Mouse (Mus musculus) adrenal gland, adult 18-20 months (tissue): ENCODE results near the gene Serpina3m. TPM values are rescaled to one million over a fixed set of nuclear protein-coding genes. Genes with fewer than 3 reads are reported as not detected.
"Not testable (repeated sequence)": the region's sequence is repeated elsewhere in the genome, so short reads cannot be mapped to it uniquely, and the experiment has no call there.

Experiments used
- DNase-seq, 2 experiments: peaks; one replicate each; pipeline ENCODE4 v3.0.0; 2021 to 2022; ENCODE audit warnings: low spot score in 2 of 2
- total RNA-seq, 2 experiments: library from RNA; stranded (reverse); gene quantifications; 1 replicate in 1 of 2; 2 replicates in 1 of 2; pipeline ENCODE4 v1.2.3; 2021

Serpina3m gene
- total RNA-seq, 2 experiments from 2014 or later: 1.2 to 2.3 TPM

DNA sequence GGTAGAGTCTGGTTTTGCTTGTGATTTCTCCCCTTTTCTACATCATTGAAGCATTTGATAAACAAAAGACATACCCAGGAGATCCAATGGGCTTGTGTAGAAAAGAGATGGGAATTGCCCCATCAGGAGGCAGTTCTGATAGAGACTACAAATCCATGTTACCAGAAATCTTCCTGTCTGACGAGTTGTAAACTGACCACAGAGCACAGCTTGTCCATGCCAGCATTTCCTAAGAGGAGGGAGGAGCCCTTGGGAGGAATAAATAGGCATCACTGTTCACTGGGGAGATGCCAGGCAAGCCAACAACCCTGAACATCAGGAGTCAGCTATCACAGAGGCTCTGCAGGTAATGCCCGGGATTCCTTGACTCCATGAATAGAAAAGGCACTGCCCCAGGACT, 48.6 kb downstream of the Serpina3m start:
- DNase-seq: not testable (repeated sequence)

DNA sequence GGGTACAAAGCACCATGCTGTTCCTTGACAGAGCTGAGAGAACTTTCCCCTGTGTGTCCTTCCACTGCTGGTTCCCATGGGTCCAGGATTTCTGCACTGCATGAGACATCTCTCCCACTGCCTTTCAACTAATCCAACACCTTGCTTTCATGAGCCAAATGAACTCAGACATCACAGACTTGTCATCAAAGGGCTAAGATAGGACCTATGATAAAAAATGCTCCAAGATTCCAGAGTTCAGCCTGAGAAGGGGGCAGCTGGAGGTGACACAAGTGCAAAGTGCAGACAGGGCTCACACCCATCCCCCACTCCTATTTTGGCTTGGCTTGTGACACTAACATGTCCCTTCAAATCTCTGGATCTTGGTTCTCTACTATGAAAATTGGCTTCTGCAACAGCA, 50.2 kb downstream of the Serpina3m start:
- DNase-seq: no peak

DNA sequence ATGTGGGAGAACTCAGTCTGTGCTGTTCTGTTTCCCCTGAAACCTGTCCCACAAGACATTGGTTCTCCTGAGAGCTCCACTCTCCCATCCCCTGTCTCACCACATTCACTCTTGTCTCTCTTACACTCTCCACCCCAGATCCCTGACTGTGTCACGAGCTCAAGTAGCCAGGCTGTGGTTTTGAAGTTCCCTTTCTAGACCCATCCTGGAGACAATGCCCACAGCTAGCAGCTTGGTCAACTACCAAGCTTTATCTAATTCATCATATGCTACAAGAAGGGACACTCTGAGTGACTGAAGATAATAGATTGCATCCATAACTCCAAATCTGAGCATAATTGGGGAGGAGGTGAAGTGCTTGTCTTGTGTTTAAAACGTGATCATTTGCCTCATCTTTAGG, 52.8 kb downstream of the Serpina3m start:
- DNase-seq: not testable (repeated sequence)

DNA sequence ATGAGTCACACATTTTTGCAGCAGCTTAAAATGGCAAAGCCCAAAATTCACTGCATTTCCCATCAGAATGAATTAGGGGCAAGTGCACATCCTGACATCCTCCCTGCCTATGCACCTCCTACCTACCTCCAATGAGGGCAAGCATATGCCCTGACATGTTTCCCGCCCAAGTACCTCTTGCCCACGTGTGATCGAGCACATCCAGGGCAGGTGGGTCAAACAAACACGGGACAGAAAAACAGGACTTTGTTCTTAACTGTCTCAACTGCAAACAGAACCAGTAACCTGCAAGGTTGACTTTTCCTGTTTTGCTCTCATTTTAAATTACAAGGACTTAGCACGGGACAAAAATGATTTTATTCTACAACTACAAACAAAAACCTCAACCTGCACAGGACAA, 65.7 kb downstream of the Serpina3m start:
- DNase-seq: no peak

DNA sequence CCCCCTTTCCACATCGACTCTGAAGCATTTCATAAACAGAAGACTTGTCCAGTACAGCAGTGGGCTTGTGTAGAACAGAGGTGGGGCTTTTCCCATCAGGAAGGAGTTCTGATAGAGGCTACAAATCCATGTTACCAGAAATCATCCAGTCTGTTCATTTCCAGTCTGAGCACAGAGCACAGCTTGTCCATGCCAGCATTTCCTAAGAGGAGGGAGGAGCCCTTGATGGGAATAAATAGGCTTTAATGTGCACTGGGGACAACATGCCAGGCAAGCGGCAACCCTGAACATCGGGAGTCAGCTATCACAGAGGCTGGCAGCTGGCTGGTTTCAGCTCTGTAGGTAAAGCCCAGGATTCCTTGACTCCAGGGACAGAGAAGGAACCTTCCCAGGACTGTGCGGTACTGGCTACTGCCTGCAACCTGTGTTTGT, 68.2 kb downstream of the Serpina3m start, which contains the start of gene Serpina3n:
Gene Serpina3n (plus strand): TSS at position 276 of the 432 bp plus-strand sequence.
- DNase-seq: no peak

DNA sequence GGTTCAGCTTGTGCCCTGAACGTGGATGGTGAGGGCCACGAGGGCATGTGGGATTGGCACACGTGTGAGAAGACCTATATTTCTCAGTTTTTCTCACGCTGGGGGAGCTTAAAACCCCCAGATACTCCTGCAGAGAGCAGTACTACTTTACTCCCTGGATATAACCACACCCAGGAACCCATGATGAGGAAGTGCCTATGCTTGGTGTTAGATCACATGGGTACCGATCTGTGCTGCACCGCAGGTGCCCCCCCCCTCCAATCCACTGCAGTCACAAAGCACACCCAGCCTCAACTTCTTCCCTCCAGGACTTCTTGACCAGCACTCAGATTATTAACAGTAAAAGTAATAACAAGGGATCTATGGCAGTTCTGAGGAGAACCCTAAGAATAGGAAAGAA, 74.2 kb downstream of the Serpina3m start:
- DNase-seq: no peak

DNA sequence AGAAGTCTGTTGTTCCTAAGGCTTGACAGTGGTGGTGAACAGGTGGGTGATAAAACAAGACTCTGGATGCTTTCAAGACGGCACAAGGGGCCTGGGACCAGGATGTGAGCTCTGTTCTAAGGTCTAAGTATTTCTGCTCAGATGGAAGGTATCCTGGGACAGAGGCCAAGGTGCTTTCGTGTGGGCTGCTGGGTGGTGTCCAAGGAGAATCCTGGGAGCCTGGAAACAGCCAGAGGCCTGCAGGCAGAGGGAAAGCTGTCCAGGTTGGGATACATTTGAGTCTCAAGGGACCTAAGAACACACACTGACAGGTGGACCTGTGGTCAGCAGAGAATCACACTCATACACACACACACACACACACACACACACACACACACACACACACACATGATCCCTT, 76.3 kb downstream of the Serpina3m start:
- DNase-seq: no peak

DNA sequence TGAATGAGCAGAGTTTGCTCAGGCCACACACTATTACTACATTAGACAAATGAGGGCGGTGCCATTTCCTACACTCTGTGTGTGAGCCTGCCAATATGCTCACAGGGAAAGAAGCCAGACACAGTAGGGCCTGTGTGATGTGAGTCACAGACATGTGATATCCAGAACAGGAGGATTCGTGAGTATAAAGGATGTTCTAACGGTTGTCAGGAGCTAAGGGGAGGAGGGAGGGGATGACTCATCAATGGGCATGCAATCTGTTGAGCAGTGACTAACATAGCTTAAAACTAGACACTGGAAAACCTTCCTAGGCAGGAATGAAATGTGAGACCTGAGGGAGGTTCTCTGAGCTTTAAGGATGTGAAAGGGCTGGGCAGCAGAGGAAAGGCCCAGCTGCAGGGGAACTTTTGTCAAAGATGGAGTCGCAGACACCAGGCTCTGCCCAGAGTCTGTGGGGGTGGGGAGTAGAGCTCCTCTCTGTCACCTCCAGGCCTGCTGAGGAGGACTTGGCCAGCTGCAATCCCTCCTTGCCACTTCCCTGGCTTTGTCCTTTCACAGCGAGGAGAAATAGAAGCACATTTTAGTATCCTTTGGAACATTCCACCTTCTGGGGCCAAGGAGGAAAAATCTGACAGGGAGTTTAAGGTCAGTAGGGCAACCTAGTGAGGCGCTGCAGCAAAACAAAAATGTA, 77.5 kb downstream of the Serpina3m start:
- no peak for DNase-seq

DNA sequence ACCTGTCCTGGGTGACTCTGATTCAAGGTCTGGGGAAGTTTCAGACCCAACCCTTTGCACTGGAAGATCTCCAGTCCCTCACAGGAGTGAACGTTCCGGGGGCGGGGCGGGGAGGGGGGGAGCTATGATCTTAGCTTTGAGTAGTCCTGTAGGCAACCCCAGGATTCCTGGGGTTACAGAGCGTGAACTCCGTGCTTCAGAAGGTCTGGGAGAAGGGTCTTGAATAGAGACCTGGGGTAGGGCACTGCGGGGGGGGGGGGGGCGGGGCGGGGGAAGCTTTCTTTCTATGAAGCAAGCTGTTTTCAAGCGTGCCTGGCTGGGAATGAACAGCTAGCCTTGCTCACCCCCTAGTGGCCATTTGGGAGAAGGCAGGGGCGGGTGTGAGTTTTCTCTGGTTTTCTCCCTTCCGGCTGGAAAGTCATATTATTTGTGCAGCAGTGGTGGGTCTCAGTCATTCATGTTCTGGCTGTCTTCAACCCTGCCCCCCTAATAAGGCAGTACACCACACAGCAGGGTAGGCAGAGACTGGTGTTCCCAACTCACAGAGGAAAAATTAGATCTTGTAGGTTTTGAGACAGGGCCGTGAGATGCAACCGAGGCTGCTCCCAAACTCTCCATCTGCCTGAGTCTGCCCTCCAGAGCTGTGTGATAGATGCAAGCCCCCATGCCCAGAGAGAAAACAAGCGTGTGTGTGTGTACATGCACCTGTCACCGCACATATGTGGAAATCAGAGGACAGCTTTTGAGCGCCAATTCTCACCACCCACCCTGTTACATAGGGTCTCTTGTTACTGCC, 80.3 kb downstream of the Serpina3m start:
- peak; percentile 81 to 83 for DNase-seq

DNA sequence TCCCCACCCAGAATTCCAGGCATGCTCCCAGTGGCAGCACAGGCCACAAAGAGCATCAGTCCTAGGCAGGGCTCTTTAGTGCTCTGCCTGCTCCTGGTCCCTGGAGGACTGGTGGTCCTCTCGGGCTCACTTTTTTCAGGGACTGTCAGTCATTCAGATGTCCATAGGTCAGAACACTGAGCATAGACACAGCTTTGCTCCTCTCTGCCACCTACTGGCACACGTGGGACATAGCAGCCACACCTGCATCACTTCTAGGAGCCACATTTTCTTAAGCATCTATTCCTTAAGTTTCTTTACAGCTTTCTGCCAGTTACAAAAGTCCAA, 80.8 kb downstream of the Serpina3m start:
- no peak for DNase-seq

DNA sequence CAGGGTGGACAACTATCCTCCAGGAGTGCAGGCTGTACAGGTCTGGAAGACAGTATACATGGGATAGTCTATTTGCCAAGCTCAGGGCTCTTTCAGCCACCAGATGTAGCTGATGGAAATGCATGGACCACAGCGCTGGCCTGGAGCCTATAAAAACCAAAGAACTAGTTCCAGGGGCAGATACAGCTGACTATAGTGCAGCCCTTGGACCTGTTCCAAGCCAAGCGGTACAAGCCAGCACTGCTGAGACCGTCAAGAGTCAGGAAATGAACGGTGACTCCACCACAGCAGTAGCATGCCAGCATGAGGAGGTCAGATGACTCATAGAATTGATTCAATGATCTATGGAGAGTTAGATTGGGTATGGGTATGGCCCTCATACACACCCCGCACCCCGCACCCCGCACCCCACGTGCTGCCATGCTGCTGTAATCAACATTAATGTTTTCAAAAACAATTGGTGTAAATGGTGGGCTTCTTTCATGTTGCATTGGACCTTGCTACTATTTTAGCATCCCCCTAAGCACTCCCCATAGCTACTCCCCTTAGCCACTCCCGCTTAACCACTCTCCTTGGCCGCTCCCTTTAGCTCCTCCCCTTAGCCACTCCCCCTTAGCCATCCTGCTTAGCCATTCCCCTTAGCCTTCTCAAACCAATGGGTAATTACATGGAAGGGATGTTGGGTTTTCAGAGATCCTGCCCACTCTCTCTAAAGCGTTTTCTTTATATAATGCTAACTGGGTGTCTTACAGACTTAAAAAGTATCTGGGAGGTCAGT, 84.5 kb downstream of the Serpina3m start:
- no peak for DNase-seq

DNA sequence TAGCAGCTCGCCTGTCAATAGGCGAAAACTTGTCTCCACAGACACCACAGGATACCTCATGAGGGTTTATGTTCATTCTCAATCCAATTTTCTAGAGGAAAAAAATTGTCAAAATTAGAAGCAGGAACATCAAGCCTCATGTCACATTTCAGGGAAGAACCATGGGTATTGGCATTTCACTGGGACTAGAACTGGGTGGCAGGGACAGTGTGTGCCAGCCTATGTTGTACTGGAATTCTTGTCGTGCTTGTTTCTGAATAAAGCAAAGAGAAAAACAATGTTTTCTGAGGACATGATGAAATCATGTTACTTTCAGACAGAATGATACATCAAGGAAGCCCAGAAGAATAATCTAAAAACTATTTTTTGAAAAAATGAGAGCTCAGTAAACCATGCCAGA, 87.3 kb downstream of the Serpina3m start:
- no peak for DNase-seq

DNA sequence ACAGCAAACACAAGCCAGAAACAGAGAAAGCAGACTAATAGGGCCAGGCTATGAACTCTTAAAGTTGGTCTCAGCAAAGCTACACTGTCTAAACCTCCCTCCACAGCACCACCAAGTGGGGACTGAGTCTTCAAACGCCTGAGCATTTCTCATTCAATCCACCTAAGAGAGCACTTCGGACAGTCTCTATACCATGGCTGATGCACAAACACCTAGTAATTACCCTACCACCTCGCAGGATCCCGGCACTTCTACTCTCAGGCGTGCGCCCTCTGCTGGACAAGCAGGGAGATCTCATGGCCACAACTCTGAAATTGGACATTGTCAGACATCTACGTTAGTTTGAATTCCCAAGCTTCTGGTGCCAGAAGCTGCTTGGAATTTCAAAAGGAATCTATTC, 88.6 kb downstream of the Serpina3m start:
- DNase-seq: no peak

DNA sequence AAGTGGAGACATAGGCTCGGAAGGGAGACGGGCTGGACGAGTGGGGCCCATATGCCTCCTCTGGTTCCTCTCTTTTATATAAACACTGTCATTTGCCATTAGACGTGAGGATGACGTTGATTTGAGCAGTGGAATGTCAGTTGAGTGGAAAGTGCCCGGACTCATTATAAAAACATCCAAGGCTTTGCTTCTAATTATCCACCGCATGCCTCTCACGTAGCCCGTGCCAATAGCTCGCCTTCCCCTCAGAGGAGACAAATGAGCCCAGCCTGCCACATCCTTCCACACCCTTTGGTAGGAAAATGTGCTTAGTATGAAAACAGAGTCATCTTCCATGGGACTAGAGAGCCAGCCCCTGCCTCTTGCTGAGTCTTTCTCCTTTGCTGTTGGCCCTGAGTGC, 93.1 kb downstream of the Serpina3m start:
- no peak for DNase-seq

DNA sequence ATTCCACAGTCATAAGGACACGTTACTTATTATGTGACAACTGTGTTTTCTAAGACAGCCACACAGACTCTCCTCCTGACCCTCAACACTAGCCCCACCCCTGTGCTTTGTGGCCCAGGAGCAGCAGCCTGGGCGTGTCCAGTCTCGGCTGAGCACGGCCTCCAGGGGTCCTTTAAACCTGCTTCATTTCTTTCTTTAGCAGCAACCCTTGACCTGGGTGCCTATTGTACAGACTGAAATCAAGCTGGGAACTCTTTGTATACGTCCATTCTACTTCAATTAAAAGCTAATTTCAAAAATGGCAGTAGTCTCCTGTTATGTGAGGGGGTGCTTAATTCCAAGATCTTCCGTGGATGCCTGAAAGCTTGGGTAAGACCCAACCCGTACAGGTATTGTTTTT, 94.9 kb downstream of the Serpina3m start:
- DNase-seq: no peak

DNA sequence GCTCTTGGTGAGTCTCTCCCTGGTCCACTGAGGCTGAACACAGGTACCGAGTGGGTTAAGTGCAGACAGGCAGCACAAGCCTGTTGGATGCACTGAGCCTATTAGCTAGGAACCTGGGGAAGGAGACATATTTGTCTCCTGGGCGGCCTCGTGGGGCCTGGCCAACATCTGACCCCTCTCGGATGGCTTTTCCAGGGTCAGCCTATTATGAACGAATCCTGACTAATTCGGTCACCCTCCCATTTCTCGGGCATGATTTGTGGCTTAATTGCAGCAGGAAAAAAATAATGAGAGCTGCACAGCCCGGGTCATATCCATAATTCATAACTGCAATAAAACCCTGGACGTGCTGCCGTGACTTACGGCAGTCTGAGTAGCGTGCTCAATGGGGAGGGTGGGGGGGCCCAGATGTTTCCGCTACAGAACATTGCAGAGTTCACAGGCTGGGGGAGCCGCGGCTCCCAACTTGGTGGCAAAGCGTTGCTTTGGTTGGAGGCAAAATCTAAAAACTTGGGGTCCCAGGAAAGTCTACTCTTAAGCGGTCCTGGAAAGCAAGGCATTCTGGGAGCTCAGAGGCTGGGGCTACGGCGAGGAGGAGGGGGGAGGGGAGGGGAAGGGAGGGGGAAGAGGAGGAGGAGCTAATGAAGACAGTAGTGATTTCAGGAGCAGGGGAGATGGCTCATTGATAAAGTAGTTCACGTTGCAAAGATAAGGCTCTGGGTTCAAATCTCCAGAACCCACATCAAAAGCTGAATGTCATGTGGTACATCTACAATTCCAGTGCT, 95.9 kb downstream of the Serpina3m start:
- no peak for DNase-seq

DNA sequence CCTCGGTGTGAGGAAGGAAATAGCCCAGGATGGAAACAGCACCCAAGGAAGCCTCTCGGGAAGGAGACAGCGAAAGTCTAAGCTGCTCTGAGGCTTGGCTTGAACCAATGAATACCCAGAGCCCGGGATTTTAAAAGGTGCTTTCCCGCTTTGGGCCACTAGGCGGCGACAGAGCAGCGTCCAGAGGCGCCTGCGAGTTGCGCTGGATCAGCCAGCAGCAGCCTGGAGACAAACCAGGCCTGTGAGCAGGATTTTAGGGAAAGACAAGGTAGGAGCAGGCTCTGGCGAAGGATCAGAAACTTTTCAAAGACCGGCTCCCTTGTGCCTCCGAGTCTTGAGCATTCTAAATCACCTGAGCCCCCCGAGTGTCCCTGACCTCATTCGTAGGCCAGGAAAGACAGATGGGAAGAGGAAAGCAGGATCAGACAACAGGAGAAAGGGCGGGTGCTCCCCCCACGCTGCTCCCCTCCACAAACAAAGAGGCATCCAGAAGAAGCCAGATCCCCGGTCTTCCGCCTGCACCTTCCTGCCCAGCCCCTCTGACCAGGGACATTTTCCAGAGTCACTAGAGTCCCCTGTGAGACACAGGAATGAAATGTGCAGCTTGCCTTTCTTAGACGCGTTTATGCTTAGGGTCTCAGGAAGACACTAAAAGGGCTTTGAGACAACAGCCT, 101.9 kb downstream of the Serpina3m start:
- DNase-seq: peak; percentile 84 to 85

DNA sequence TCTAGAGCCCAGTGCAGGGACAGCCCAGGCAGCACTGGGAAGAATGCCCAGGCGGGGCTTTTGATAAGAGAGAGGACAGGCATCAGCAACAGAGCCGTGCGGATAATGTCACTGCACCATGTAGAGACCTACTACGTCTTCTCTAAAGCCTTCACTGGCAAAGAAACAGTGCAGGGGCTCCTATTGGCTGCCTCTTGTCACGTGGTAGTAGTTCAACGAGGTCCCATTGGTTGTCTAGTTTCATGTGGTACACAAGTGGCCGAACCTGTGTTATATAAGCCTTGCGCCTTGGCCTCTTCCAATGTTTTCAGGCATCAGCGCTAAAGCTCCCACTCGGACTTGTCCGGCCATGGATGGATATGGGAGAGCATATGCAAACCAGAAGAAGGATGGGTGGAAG, 105.4 kb downstream of the Serpina3m start:
- DNase-seq: no peak
